Mouse (Mus musculus) spleen, adult 10 weeks (tissue): ENCODE results near the gene Pak2. TPM values are rescaled to one million over a fixed set of nuclear protein-coding genes. Genes with fewer than 3 reads are reported as not detected.

ENCODE experiments used
- polyA plus RNA-seq: library from polyadenylated mRNA; stranded (reverse); fragments of 350-450 nt; fragmentation: Illumina TruSeq; extraction: RNeasy Lipid Tissue Mini Kit (QIAGEN cat#74804); gene quantifications from one replicate; pipeline ENCODE4 v1.2.3, GENCODE M21; 2015; ENCODE audit warnings: low replicate concordance; ENCODE audit not compliant: insufficient read depth

Pak2 gene
- 109 TPM for polyA plus RNA-seq

DNA sequence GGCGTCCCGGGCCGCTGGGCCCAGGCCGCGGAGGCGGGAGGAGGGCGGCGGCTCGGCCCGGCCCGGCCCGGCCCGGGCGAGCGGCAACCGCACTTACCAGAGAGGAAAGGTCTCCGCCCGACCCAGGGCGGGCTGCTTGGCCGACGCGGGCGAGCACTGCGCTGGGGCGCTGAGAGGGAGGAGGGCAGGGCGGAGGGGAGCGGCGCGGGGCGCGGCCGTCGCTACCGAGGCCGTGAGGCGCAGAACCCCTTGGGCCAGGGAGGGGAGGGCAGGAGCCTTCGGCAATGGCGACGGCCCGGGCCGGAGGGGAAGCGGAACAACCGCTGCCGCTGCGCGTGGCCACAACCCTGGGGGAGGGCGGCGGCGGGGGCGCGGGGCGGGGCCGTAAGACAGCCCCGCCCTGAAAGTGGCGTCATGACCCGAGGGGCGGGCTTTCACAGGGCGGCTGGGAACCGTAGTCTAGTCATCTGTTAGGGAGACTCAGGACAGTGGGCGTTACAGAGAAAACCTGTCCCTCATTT, at the start of gene Pak2:
Gene Pak2, minus strand, starts transcription at position 352 of the 521 bp plus-strand sequence.

GRCm38 (mm10) chr16:32099638-32100150, 20.6 kb upstream of the Pak2 start, which contains the start of the genes Pigx and Cep19:
TSS of gene Pigx (minus strand) at chr16:32099740.
TSS of gene Cep19 (plus strand) at chr16:32099800.

DNA sequence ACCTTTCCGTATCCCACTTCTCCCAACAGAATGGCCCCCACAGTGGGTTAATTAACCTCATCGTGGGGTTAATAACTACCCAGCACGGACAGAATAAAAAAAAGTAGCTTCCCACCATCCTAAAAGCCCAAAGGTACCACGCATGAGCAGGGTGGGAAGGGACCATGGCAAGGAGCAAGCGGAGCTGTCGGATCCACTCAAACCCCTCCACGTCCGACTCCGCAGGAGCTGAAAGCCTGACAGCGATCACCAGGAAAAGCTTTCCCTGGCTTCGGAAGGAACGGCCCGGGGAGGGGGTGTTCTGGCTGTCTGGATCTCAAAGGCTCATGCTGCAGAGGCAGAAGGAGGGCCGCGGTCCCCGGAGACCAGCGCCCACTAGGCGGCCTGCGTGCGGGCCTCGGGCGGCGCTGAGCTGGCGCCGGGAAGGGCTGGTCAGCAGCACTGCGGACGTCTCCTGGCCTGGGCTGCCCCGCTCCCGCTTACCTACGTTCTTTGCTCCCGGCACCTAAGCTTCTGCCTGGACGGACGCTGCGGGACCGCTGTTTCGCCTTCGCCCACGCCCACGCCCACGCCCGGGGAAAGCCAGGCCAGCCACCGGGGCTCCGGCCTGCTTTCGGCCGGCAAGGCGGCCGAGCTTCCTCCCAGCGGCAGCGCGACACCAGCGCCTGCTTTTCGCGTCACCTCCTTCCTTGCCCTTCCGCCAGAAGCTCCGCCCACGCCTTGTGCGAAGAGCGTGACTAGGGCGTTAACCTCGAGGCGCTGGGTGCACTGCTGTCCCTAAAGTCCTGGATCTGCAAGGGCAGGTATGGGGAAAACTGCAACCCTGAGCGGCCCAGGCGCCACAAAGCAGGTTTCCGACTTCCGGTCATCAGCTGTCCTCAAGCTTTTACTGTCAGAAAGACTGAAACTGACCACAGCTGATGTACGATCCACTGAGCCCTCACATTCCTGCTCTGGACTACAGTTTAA, 76.3 kb downstream of the Pak2 start, which contains the start of gene Senp5:
Gene Senp5, minus strand, starts transcription at position 779 of the 969 bp plus-strand sequence.

Other genes with a start within 250 kb of the Pak2 start
- 0.06 TPM for gene Meltf, start 200.5 kb downstream of the Pak2 start, polyA plus RNA-seq
- 1.4 TPM for gene Pigz, start 145.5 kb downstream of the Pak2 start, polyA plus RNA-seq
- gene 0610012G03Rik, start 130.8 kb downstream of the Pak2 start, polyA plus RNA-seq: 12.1 TPM
- 54.5 TPM for gene Ncbp2, start 130.8 kb downstream of the Pak2 start, polyA plus RNA-seq
- gene Senp5, start 76.1 kb downstream of the Pak2 start, polyA plus RNA-seq: 30.1 TPM
- 59.4 TPM for gene Pigx, start 20.4 kb upstream of the Pak2 start, polyA plus RNA-seq
- 11.7 TPM for gene Cep19, start 20.5 kb upstream of the Pak2 start, polyA plus RNA-seq
- gene Nrros, start 86.3 kb upstream of the Pak2 start, polyA plus RNA-seq: 72.5 TPM
- gene Bex6, start 100.5 kb upstream of the Pak2 start, polyA plus RNA-seq: 10.9 TPM
- gene Fbxo45, start 167.8 kb upstream of the Pak2 start, polyA plus RNA-seq: 16.7 TPM
- gene Wdr53, start 167.9 kb upstream of the Pak2 start, polyA plus RNA-seq: 20.3 TPM
- not detected for gene Smco1, start 192.1 kb upstream of the Pak2 start, polyA plus RNA-seq
- 23.4 TPM for gene Rnf168, start 198.1 kb upstream of the Pak2 start, polyA plus RNA-seq